10 mouse cellular contexts compared by ENCODE assay signal in genomic region chr19:4261038-4261698, GRCm38 (mm10). TPM values are rescaled to one million over a fixed set of nuclear protein-coding genes. Genes with fewer than 3 reads are reported as not detected.
DNase-seq lines count a peak whose midpoint lies in the region; ATAC-seq and TF ChIP-seq lines count a peak whose summit lies in the region.
"Had no signal": no experiment of that assay in that cellular context is flagged by ENCODE, and none has a peak within 500 bp of the region (broad histone marks: within the 10 kb centered on the region; RNA-seq: fewer than 3 reads in every experiment).

No protein-coding gene starts in this region.

- peaks cover 30% of the 10 kb centered on the region for H3K27me3 ChIP-seq in heart, embryonic 10.5 days (ENCODE audit: insufficient read depth, poor library complexity, severe bottlenecking)
- H3K27me3 ChIP-seq in thymus, adult 2 months (ENCODE audit: control insufficient read depth, insufficient read depth, low read length): no peaks in the 10 kb centered on the region
- H3K27me3 ChIP-seq in liver, embryonic 16.5 days (ENCODE audit: control insufficient read depth, insufficient read depth, low read depth, low read length): no peaks in the 10 kb centered on the region
- H3K27me3 ChIP-seq: neural tube, embryonic 12.5 days had no signal

- no peak overlapping the region for H3K4me3 ChIP-seq in heart, embryonic 10.5 days
- H3K4me3 ChIP-seq in thymus, adult 2 months (ENCODE audit: control insufficient read depth, insufficient read depth, low read length): no peak overlapping the region
- H3K4me3 ChIP-seq in liver, embryonic 16.5 days (ENCODE audit: low read depth, low read length): no peak overlapping the region
- H3K4me3 ChIP-seq: neural tube, embryonic 12.5 days had no signal

- TF ChIP-seq POLR2A in thymus, adult 2 months (IDR thresholded peaks at IDR 0.05; ENCODE audit: control insufficient read depth, extremely low read depth, insufficient read depth, low read length, poor library complexity): no peak

- H3K36me3 ChIP-seq in heart, embryonic 10.5 days: no peaks in the 10 kb centered on the region
- H3K36me3 ChIP-seq in thymus, adult 2 months (ENCODE audit: control insufficient read depth, insufficient read depth, low read length): no peaks in the 10 kb centered on the region
- H3K36me3 ChIP-seq in liver, embryonic 16.5 days (ENCODE audit: control insufficient read depth, insufficient read depth): no peaks in the 10 kb centered on the region
- H3K36me3 ChIP-seq: neural tube, embryonic 12.5 days had no signal

- H3K9me3 ChIP-seq in heart, embryonic 10.5 days: no peaks in the 10 kb centered on the region
- no peaks in the 10 kb centered on the region for H3K9me3 ChIP-seq in liver, embryonic 16.5 days (replicated peaks; ENCODE audit: control insufficient read depth, low read length)
- H3K9me3 ChIP-seq: neural tube, embryonic 12.5 days had no signal

- H3K4me2 ChIP-seq in liver, embryonic 16.5 days (ENCODE audit: low read depth, low read length): no peak overlapping the region
- H3K4me2 ChIP-seq: neural tube, embryonic 12.5 days had no signal

- WGBS in heart, embryonic 10.5 days: 59% methylated on average over 8 of the region's 8 CpGs
- WGBS in thymus, adult 2 months: 65% methylated on average over 8 of the region's 8 CpGs
- WGBS in liver, embryonic 16.5 days (ENCODE audit: insufficient replicate concordance): 53% methylated on average over 8 of the region's 8 CpGs

- no peak overlapping the region for H3K9ac ChIP-seq in liver, embryonic 16.5 days (ENCODE audit: low read depth, low read length)
- H3K9ac ChIP-seq: liver, embryonic 14.5 days; neural tube, embryonic 12.5 days had no signal

- peaks cover 28% of the 10 kb centered on the region for H3K4me1 ChIP-seq in heart, embryonic 10.5 days
- peaks cover 14% of the 10 kb centered on the region for H3K4me1 ChIP-seq in thymus, adult 2 months (replicated peaks; ENCODE audit: control insufficient read depth, insufficient read depth, low read length)
- H3K4me1 ChIP-seq in liver, embryonic 16.5 days (ENCODE audit: control insufficient read depth, low read depth, low read length): peaks cover 11% of the 10 kb centered on the region
- H3K4me1 ChIP-seq: neural tube, embryonic 12.5 days had no signal

- peak; percentile 37; the same call in 1 of the 2 replicates for TF ChIP-seq CTCF in thymus, adult 2 months (IDR thresholded peaks at IDR 0.05; ENCODE audit: borderline replicate concordance, control insufficient read depth, extremely low read depth, insufficient read depth, low read length, poor library complexity)

- ATAC-seq in liver, embryonic 16.5 days (ENCODE audit: low read depth): peak; percentile 65
- ATAC-seq in frontal cortex, adult (ENCODE audit: low TSS enrichment): no peak
- ATAC-seq in erythroblast, adult 5-6 weeks (replicated peaks; ENCODE audit: low FRiP score, poor library complexity, severe bottlenecking): no peak

- H3K27ac ChIP-seq in heart, embryonic 10.5 days: no peak overlapping the region
- no peak overlapping the region for H3K27ac ChIP-seq in thymus, adult 2 months (ENCODE audit: control insufficient read depth, insufficient read depth, low read length)
- no peak overlapping the region for H3K27ac ChIP-seq in liver, embryonic 16.5 days (ENCODE audit: low read length)
- H3K27ac ChIP-seq: liver, embryonic 14.5 days; neural tube, embryonic 12.5 days had no signal

- DNase-seq in heart, adult 11 months: peak; percentile 84
- DNase-seq in heart, embryonic 10.5 days (ENCODE audit: low spot score): no peak
- DNase-seq in thymus, adult 2 months: peak; percentile 47
- no peak for DNase-seq in thymus, adult 18-20 months
- peak; percentile 58 for DNase-seq in thymus, postnatal 25 days

RNA-seq across cellular contexts. Expression of gene Ssh3, which starts 7.8 kb away (rescaled TPM):
- 2.9 and 3.5 TPM in 2 replicates for polyA plus RNA-seq in heart, embryonic 10.5 days (2016; fragmentation: Nextera tagmentation; extraction: Ambion mirVana)
- 72.7 and 94.1 TPM in 2 replicates for polyA plus RNA-seq in thymus, adult 2 months (2012; rRNA removed)
- 2.1 TPM in 2 replicates for polyA plus RNA-seq in liver, embryonic 16.5 days (2015; fragmentation: Nextera tagmentation; extraction: Ambion mirVana)
- total RNA-seq in erythroblast, adult 5-6 weeks (2015; ENCODE audit: low replicate concordance): 0.42 and 3.8 TPM in 2 replicates
- total RNA-seq in erythroblast, adult 5-6 weeks (2017; ENCODE audit: low replicate concordance): 3.0 and 3.2 TPM in 2 replicates

RNA-seq across cellular contexts. Expression of gene Ankrd13d, which starts 21.8 kb away (rescaled TPM):
- polyA plus RNA-seq in heart, embryonic 10.5 days (2016; fragmentation: Nextera tagmentation; extraction: Ambion mirVana): 1.9 and 3.6 TPM in 2 replicates
- polyA plus RNA-seq in thymus, adult 2 months (2012; rRNA removed): 56.0 and 61.4 TPM in 2 replicates
- 1.1 and 1.2 TPM in 2 replicates for polyA plus RNA-seq in liver, embryonic 16.5 days (2015; fragmentation: Nextera tagmentation; extraction: Ambion mirVana)
- 0.63 TPM in 1 of 2 replicates, not detected in the other for total RNA-seq in erythroblast, adult 5-6 weeks (2015; ENCODE audit: low replicate concordance)
- total RNA-seq in erythroblast, adult 5-6 weeks (2017; ENCODE audit: low replicate concordance): 0.84 TPM in 1 of 2 replicates, not detected in the other

RNA-seq across cellular contexts. Expression of gene Pold4, which starts 29.5 kb away (rescaled TPM):
- 15.5 and 18.7 TPM in 2 replicates for polyA plus RNA-seq in heart, embryonic 10.5 days (2016; fragmentation: Nextera tagmentation; extraction: Ambion mirVana)
- polyA plus RNA-seq in thymus, adult 2 months (2012; rRNA removed): 104 and 117 TPM in 2 replicates
- 12.2 and 14.8 TPM in 2 replicates for polyA plus RNA-seq in liver, embryonic 16.5 days (2015; fragmentation: Nextera tagmentation; extraction: Ambion mirVana)
- 23.6 and 25.4 TPM in 2 replicates for total RNA-seq in erythroblast, adult 5-6 weeks (2015; ENCODE audit: low replicate concordance)
- 8.8 and 30.3 TPM in 2 replicates for total RNA-seq in erythroblast, adult 5-6 weeks (2017; ENCODE audit: low replicate concordance)

RNA-seq across cellular contexts. Expression of gene Grk2, which starts 44.9 kb away (rescaled TPM):
- 12.0 and 16.5 TPM in 2 replicates for polyA plus RNA-seq in heart, embryonic 10.5 days (2016; fragmentation: Nextera tagmentation; extraction: Ambion mirVana)
- polyA plus RNA-seq in thymus, adult 2 months (2012; rRNA removed): 515 and 528 TPM in 2 replicates
- polyA plus RNA-seq in liver, embryonic 16.5 days (2015; fragmentation: Nextera tagmentation; extraction: Ambion mirVana): 7.8 and 9.5 TPM in 2 replicates
- total RNA-seq in erythroblast, adult 5-6 weeks (2015; ENCODE audit: low replicate concordance): 63.4 and 93.2 TPM in 2 replicates
- 40.1 and 60.1 TPM in 2 replicates for total RNA-seq in erythroblast, adult 5-6 weeks (2017; ENCODE audit: low replicate concordance)

RNA-seq across cellular contexts. Expression of gene AC109138.7, which starts 47.0 kb away (rescaled TPM):
- polyA plus RNA-seq in heart, embryonic 10.5 days (2016; fragmentation: Nextera tagmentation; extraction: Ambion mirVana): not detected in 2 replicates
- polyA plus RNA-seq in thymus, adult 2 months (2012; rRNA removed): not detected in 2 replicates
- polyA plus RNA-seq in liver, embryonic 16.5 days (2015; fragmentation: Nextera tagmentation; extraction: Ambion mirVana): not detected in 2 replicates
- not detected in 2 replicates for total RNA-seq in erythroblast, adult 5-6 weeks (2015; ENCODE audit: low replicate concordance)
- not detected in 2 replicates for total RNA-seq in erythroblast, adult 5-6 weeks (2017; ENCODE audit: low replicate concordance)
- polyA plus RNA-seq: liver, embryonic 14.5 days; neural tube, embryonic 12.5 days had no signal

Comparison
In these comparisons a context has a peak if more than half of its experiments do, and no peak if none do; other contexts are left out.
1. DNase-seq: peak in heart, adult 11 months (single experiment), thymus, adult 2 months (single experiment) and thymus, postnatal 25 days (single experiment); none in heart, embryonic 10.5 days (single experiment) and thymus, adult 18-20 months (0 of 2).
2. RNA of gene Ssh3, which starts 7.8 kb away (polyA plus RNA-seq): 72.7 to 94.1 TPM in thymus, adult 2 months; 2.9 to 3.5 TPM in heart, embryonic 10.5 days and 2.1 TPM in liver, embryonic 16.5 days; every median in the first group is over 10 times any median in the second.
3. RNA of gene Ankrd13d, which starts 21.8 kb away (polyA plus RNA-seq): 56.0 to 61.4 TPM in thymus, adult 2 months; 1.9 to 3.6 TPM in heart, embryonic 10.5 days and 1.1 to 1.2 TPM in liver, embryonic 16.5 days; every median in the first group is over 10 times any median in the second.